In genomic region chr9:41999498-42000473, GRCm38 (mm10) we compare ENCODE assay signal across 9 mouse cellular contexts.
DNase-seq lines count a peak whose midpoint lies in the region; ATAC-seq lines count a peak whose summit lies in the region.
"Had no signal": no experiment of that assay in that cellular context is flagged by ENCODE, and none has a peak within 500 bp of the region (broad histone marks: within the 10 kb centered on the region; RNA-seq: fewer than 3 reads in every experiment).

No protein-coding gene starts in this region.

- no peaks in the 10 kb centered on the region; the same call in 1 of the 2 replicates for H3K4me1 ChIP-seq in embryonic facial prominence, embryonic 11.5 days (ENCODE audit: control insufficient read depth, insufficient read depth, low read length)
- H3K4me1 ChIP-seq: liver, embryonic 15.5 days had no signal

- H3K9me3 ChIP-seq in embryonic facial prominence, embryonic 11.5 days (replicated peaks; ENCODE audit: control insufficient read depth, low read length): no peaks in the 10 kb centered on the region
- H3K9me3 ChIP-seq: liver, embryonic 15.5 days had no signal

- H3K27me3 ChIP-seq in embryonic facial prominence, embryonic 11.5 days (ENCODE audit: control insufficient read depth, insufficient read depth, low read length): no peaks in the 10 kb centered on the region
- H3K27me3 ChIP-seq: liver, embryonic 15.5 days had no signal

- no peak overlapping the region for H3K4me3 ChIP-seq in embryonic facial prominence, embryonic 11.5 days (ENCODE audit: low read depth, low read length)
- H3K4me3 ChIP-seq: liver, embryonic 15.5 days had no signal

- H3K4me2 ChIP-seq in embryonic facial prominence, embryonic 11.5 days (ENCODE audit: low read depth, low read length): no peak overlapping the region
- H3K4me2 ChIP-seq: liver, embryonic 15.5 days had no signal

- no peaks in the 10 kb centered on the region; the same call in 1 of the 2 replicates for H3K36me3 ChIP-seq in embryonic facial prominence, embryonic 11.5 days (replicated peaks; ENCODE audit: control insufficient read depth, insufficient read depth, low read depth, low read length)
- H3K36me3 ChIP-seq: liver, embryonic 15.5 days had no signal

- DNase-seq in gastrocnemius, postnatal 10 days: peak; percentile 27
- no peak for DNase-seq in gastrocnemius, adult 8-10 months (ENCODE audit: low spot score in 2 of 2)
- DNase-seq in 416B (ENCODE audit: low read depth): peak; percentile 59
- peak; percentile 65 for DNase-seq in adrenal gland, postnatal 14 days
- peak; percentile 81 for DNase-seq in embryonic facial prominence, embryonic 11.5 days (ENCODE audit: low spot score)
- DNase-seq in induced T-regulatory cell, adult 2 months (ENCODE audit: low read depth): peak; percentile 73
- DNase-seq in lung, postnatal 25 days (ENCODE audit: low spot score): peak; percentile 47
- peak; percentile 24 to 48 for DNase-seq in spleen, adult 18-20 months

- ATAC-seq in embryonic facial prominence, embryonic 11.5 days (replicated peaks; ENCODE audit: insufficient number of reproducible peaks, low FRiP score, low TSS enrichment, low read depth): no peak

- 69% methylated on average over 12 of the region's 12 CpGs for WGBS in embryonic facial prominence, embryonic 11.5 days

- H3K9ac ChIP-seq in embryonic facial prominence, embryonic 11.5 days (replicated peaks; ENCODE audit: low read length): no peak overlapping the region
- H3K9ac ChIP-seq: liver, embryonic 15.5 days had no signal

- H3K27ac ChIP-seq in embryonic facial prominence, embryonic 11.5 days (replicated peaks; ENCODE audit: low read depth, low read length): no peak overlapping the region
- H3K27ac ChIP-seq: liver, embryonic 15.5 days had no signal

Comparison
In these comparisons a context has a peak if more than half of its experiments do, and no peak if none do; other contexts are left out.
1. DNase-seq: peak in gastrocnemius, postnatal 10 days (single experiment), 416B (single experiment), adrenal gland, postnatal 14 days (single experiment), embryonic facial prominence, embryonic 11.5 days (single experiment), induced T-regulatory cell, adult 2 months (single experiment), lung, postnatal 25 days (single experiment) and spleen, adult 18-20 months (2 of 2); none in gastrocnemius, adult 8-10 months (0 of 2).